Mouse (Mus musculus) kidney, postnatal 4 days (tissue): ENCODE measurements around the gene Dhx38.
A peak's percentile ranks its signal among the peaks of the same experiment; 100 is the strongest.

Experiments
- DNase-seq, 2 experiments: peaks; one replicate each; pipeline ENCODE4 v3.0.0; 2021; ENCODE audit warnings: mixed read lengths in 2 of 2

Dhx38 gene

GRCm38 (mm10) chr8:109544049-109544448 is 21.6 kb downstream of the Dhx38 start:
- DNase-seq, result no peak

GRCm38 (mm10) chr8:109542748-109543519 is 22.7 kb downstream of the Dhx38 start:
- DNase-seq, result no peak

- no peak for DNase-seq
Observed at GRCm38 (mm10) chr8:109542165-109542564, 23.5 kb downstream of the Dhx38 start.

GRCm38 (mm10) chr8:109536703-109537102 is 29.0 kb downstream of the Dhx38 start:
- DNase-seq, result peak; percentile 90 to 91

- DNase-seq, result peak; percentile 67 to 70
Observed at GRCm38 (mm10) chr8:109535140-109535990, 30.3 kb downstream of the Dhx38 start.

GRCm38 (mm10) chr8:109524008-109524407 is 41.7 kb downstream of the Dhx38 start:
- no peak for DNase-seq

- no peak for DNase-seq
Observed at GRCm38 (mm10) chr8:109505560-109505959, 60.1 kb downstream of the Dhx38 start.

- no peak for DNase-seq
Observed at GRCm38 (mm10) chr8:109503566-109503965, 62.1 kb downstream of the Dhx38 start.

- peak; percentile 8 to 18 for DNase-seq
Observed at GRCm38 (mm10) chr8:109499009-109499717, 66.5 kb downstream of the Dhx38 start.
